Mouse (Mus musculus) frontal cortex, postnatal 14 days (tissue): ENCODE results near the gene Acot5.

ENCODE experiments used
- DNase-seq, 2 experiments: peaks; one replicate each; pipeline ENCODE4 v3.0.0; 2022; ENCODE audit warnings: low spot score in 2 of 2

Acot5 gene

GRCm38 (mm10) chr12:84119584-84119983 is 50.5 kb downstream of the Acot5 start:
- DNase-seq: no peak
